Mouse (Mus musculus) heart, adult 2 months (tissue): Measurements from ENCODE around the gene Gnaq.

ENCODE experiments used
- CTCF ChIP-seq: fragments of 200-600 bp; IDR thresholded peaks from 2 replicates; pipeline ENCODE4 v1.8.1; 2022; ENCODE audit warnings: antibody characterized with exemption, mild to moderate bottlenecking, moderate library complexity
- EP300 ChIP-seq: fragments of 200-500 bp; IDR thresholded peaks from 2 replicates; pipeline ENCODE4 v1.6.1; 2011; ENCODE audit warnings: low read depth, low read length, control low read depth; ENCODE audit not compliant: insufficient read depth
- POLR2A ChIP-seq: fragments of 200-500 bp; IDR thresholded peaks from 2 replicates; pipeline ENCODE4 v1.6.1; 2011; ENCODE audit warnings: mild to moderate bottlenecking, low read depth, low read length, control low read depth; ENCODE audit not compliant: insufficient read depth

DNA sequence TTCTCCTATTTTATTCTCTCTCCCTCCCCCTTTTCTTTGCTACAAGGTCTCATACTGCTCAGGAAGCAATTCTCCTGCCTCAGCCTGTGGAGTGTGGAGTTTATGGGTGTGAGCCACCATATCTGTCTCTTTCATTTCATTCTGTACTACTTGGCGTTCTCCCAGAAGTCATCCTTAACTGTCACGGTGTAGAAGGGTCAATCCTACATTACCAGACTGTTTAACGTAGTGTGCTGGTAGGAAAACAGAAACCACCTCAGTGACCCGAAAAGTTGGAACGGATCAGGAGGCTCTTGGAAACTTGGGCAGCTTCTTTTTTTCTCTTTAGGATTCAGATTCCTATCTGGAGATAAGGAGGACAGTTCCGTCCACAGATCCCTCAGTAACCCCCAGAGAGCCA lies 800 bp upstream of the Gnaq start:
- TF ChIP-seq CTCF (no peak), EP300 (no peak), POLR2A (no peak)
